Mouse (Mus musculus) limb, embryonic 11.5 days (tissue): Measurements from ENCODE around the gene Vmn1r197. TPM values are rescaled to one million over a fixed set of nuclear protein-coding genes. Genes with fewer than 3 reads are reported as not detected.
"Not testable (repeated sequence)": the region's sequence is repeated elsewhere in the genome, so short reads cannot be mapped to it uniquely, and the experiment has no call there.

ENCODE experiments used
- ATAC-seq: fragments of 200-750 bp; cut with Nextera tagmentation; 2 replicates; pipeline ENCODE4 v1.8.0; 2017; ENCODE audit warnings: low read depth; ENCODE audit not compliant: insufficient number of reproducible peaks, low FRiP score, low TSS enrichment
- DNase-seq: peaks from one replicate; pipeline ENCODE4 v3.0.0-alpha.2; 2015; ENCODE audit warnings: low spot score
- H3K27ac ChIP-seq: fragments of 300-500 bp; sonication (generic); replicated peaks from 2 replicates; pipeline ENCODE4 v1.5.1; 2014; ENCODE audit warnings: low read depth, mild to moderate bottlenecking, low read length
- H3K27me3 ChIP-seq: fragments of 300-500 bp; sonication (generic); 2 replicates; pipeline ENCODE4 v1.6.1; 2014; ENCODE audit warnings: mild to moderate bottlenecking, low read length, mixed read lengths; ENCODE audit not compliant: control insufficient read depth, insufficient read depth
- H3K36me3 ChIP-seq: fragments of 300-500 bp; sonication (generic); 2 replicates; pipeline ENCODE4 v1.6.1; 2014; ENCODE audit warnings: mild to moderate bottlenecking, low read length, moderate library complexity, mixed read lengths; ENCODE audit not compliant: control insufficient read depth, insufficient read depth
- H3K4me1 ChIP-seq: fragments of 300-500 bp; sonication (generic); 2 replicates; pipeline ENCODE4 v1.6.1; 2014; ENCODE audit warnings: low read length, mixed read lengths; ENCODE audit not compliant: control insufficient read depth, insufficient read depth
- H3K4me2 ChIP-seq: fragments of 300-500 bp; sonication (generic); 2 replicates; pipeline ENCODE4 v1.6.1; 2014; ENCODE audit warnings: low read depth, mild to moderate bottlenecking, moderate library complexity; ENCODE audit not compliant: severe bottlenecking
- H3K4me3 ChIP-seq: fragments of 300-500 bp; sonication (generic); 2 replicates; pipeline ENCODE4 v1.5.1; 2014; ENCODE audit warnings: low read depth, low read length
- H3K9ac ChIP-seq: fragments of 300-500 bp; sonication (generic); 2 replicates; pipeline ENCODE4 v1.6.1; 2014; ENCODE audit warnings: mild to moderate bottlenecking, low read length
- H3K9me3 ChIP-seq: fragments of 300-500 bp; sonication (generic); 2 replicates; pipeline ENCODE4 v1.6.1; 2016; ENCODE audit warnings: low read length; ENCODE audit not compliant: control insufficient read depth
- WGBS: fragments of 180-500 bp; shearing (Covaris S2); extraction: QIAGEN DNeasy Blood & Tissue Kit; methylation state at CpG from one replicate; pipeline ENCODE4 v1.1.7; 2014; 5-methylcytosine and 5-hydroxymethylcytosine counted together
- polyA plus RNA-seq: library from polyadenylated mRNA; unstranded; fragments of >200 nt; fragmentation: Nextera tagmentation; extraction: Ambion mirVana; gene quantifications from 2 replicates; pipeline ENCODE4 v1.2.1, GENCODE M21; 2014

Gene Vmn1r197
- polyA plus RNA-seq, 1 experiment from 2014 or later: not detected

DNA sequence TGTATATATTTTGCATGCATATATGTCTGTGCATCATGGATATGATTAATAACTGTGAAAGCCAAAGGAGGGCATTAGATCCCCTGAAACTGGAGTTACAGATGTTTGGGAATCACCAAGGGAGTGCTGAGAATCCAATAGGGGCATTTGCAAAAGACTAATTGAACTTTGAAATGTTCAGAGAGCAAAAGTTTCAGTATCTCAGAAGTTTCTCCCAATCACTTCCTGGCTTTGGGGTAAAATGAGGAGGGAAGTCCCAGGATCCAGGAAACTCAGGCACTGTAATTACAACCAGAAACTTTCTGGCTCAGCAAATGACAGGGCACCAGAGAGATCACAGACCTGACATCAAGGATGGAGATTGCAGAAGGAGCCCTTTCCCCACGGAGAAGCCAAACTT is 25.7 kb downstream of the Vmn1r197 start, which contains the start of gene Vmn1r198:
Gene Vmn1r198 (plus strand): TSS at position 301 of the 400 bp plus-strand sequence.
- 18% methylated on average over 1 of the region's 1 CpGs for WGBS
- no peak within 1 kb of the TSS for H3K9ac ChIP-seq
- no peaks in the 10 kb centered on the region for H3K36me3 ChIP-seq
- no peaks in the 10 kb centered on the region for H3K9me3 ChIP-seq
- DNase-seq: no peak
- H3K4me1 ChIP-seq: no peaks in the 10 kb centered on the region
- H3K27me3 ChIP-seq: no peaks in the 10 kb centered on the region
- H3K4me2 ChIP-seq: no peak within 1 kb of the TSS
- H3K4me3 ChIP-seq: no peak within 1 kb of the TSS
- no peak for ATAC-seq
- no peak within 1 kb of the TSS for H3K27ac ChIP-seq

DNA sequence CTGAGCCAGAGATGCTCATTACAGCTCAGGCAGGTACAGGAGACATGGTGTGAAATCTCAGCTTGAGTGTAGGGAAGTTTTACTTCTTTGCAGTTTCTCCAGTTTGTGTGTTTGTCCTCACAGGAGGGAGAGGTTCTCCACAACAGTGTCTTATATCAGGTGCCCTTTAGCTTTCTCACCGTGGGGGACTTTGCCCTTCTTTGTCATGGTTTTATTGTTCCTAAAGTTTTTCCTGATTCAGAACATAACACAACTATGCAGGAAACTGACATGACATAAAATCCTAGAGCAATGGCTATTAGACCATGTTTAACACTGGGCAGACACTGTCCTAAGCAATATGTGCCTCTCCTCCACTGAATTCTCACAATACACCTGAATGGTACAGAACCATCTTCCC is 26.4 kb downstream of the Vmn1r197 start:
- ATAC-seq (no peak), DNase-seq (no peak)
- 72% methylated on average over 1 of the region's 1 CpGs for WGBS
- Histone ChIP-seq H3K27ac (no peak overlapping the region), H3K4me1 (no peaks in the 10 kb centered on the region), H3K27me3 (no peaks in the 10 kb centered on the region), H3K9me3 (no peaks in the 10 kb centered on the region), H3K36me3 (no peaks in the 10 kb centered on the region), H3K4me3 (no peak overlapping the region), H3K4me2 (no peak overlapping the region), H3K9ac (no peak overlapping the region)

DNA sequence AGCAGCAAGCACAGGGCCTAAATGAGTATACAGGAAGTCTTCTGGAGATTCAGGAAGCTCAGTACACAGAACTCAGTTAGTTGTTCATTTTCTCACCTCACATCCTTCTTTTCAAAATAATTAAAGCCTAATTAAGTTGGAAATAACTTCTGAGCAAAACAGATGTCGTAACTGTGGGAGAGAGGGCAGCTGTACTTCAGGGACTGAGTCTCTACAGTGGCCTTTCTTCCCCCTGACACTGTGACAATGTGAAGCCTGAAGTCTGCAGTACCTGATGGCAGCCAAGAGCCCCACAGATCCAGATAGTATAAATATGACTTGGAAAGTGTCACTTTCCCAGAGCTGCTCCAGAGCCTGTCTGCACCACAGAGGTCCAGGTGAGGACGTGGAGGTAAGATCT is 55.1 kb downstream of the Vmn1r197 start, which contains the start of gene Vmn1r199:
Gene Vmn1r199 (plus strand): TSS at position 301 of the 400 bp plus-strand sequence.
- H3K9ac ChIP-seq: no peak within 1 kb of the TSS
- H3K9me3 ChIP-seq: no peaks in the 10 kb centered on the region
- no peaks in the 10 kb centered on the region for H3K4me1 ChIP-seq
- ATAC-seq: no peak
- H3K4me3 ChIP-seq: no peak within 1 kb of the TSS
- H3K27me3 ChIP-seq: no peaks in the 10 kb centered on the region
- H3K27ac ChIP-seq: no peak within 1 kb of the TSS
- WGBS: 76% methylated on average over 2 of the region's 2 CpGs
- no peak within 1 kb of the TSS for H3K4me2 ChIP-seq
- no peaks in the 10 kb centered on the region for H3K36me3 ChIP-seq
- no peak for DNase-seq

DNA sequence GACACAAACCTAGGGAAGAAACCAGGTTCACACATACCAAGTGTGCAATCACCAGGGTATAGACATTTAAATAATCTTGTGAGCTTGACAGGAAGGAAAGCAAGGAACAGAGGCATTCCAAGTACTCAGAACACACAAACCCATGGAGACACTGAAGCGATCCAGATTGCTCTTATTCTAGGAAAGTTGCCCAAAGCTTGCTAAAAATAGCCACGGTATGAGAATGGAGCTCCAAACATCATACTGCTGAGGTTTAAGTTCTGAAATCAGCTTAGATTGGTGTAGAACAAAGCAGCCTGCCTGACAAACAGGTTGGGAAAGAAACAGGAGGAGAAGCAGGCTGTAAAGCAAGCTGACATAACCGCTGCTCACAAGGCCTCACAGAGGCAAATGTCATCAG is 56.7 kb downstream of the Vmn1r197 start:
- H3K9me3 ChIP-seq, H3K27ac ChIP-seq, H3K4me2 ChIP-seq, H3K4me1 ChIP-seq, DNase-seq, H3K36me3 ChIP-seq, H3K9ac ChIP-seq, ATAC-seq, H3K27me3 ChIP-seq, H3K4me3 ChIP-seq: not testable (repeated sequence)
- WGBS: 91% methylated on average over 3 of the region's 3 CpGs

Other genes with a start within 250 kb of the Vmn1r197 start
- not detected in 2 replicates for gene Vmn1r188, start 240.1 kb upstream of the Vmn1r197 start, polyA plus RNA-seq
- not detected in 2 replicates for gene Vmn1r189, start 218.8 kb upstream of the Vmn1r197 start, polyA plus RNA-seq
- gene Vmn1r191, start 140.6 kb upstream of the Vmn1r197 start, polyA plus RNA-seq: not detected in 2 replicates
- gene Vmn1r192, start 133.4 kb upstream of the Vmn1r197 start, polyA plus RNA-seq: not detected in 2 replicates
- gene Vmn1r193, start 101.4 kb upstream of the Vmn1r197 start, polyA plus RNA-seq: not detected in 2 replicates
- not detected in 2 replicates for gene Vmn1r194, start 80.4 kb upstream of the Vmn1r197 start, polyA plus RNA-seq
- gene Vmn1r195, start 54.1 kb upstream of the Vmn1r197 start, polyA plus RNA-seq: not detected in 2 replicates
- gene Vmn1r196, start 34.7 kb upstream of the Vmn1r197 start, polyA plus RNA-seq: not detected in 2 replicates
- not detected in 2 replicates for gene Vmn1r198, start 25.8 kb downstream of the Vmn1r197 start, polyA plus RNA-seq
- not detected in 2 replicates for gene Vmn1r199, start 55.2 kb downstream of the Vmn1r197 start, polyA plus RNA-seq
- not detected in 2 replicates for gene Vmn1r200, start 65.8 kb downstream of the Vmn1r197 start, polyA plus RNA-seq
- not detected in 2 replicates for gene Vmn1r201, start 147.3 kb downstream of the Vmn1r197 start, polyA plus RNA-seq
- gene Vmn1r202, start 180.8 kb downstream of the Vmn1r197 start, polyA plus RNA-seq: not detected in 2 replicates
- not detected in 2 replicates for gene Vmn1r203, start 193.5 kb downstream of the Vmn1r197 start, polyA plus RNA-seq
- not detected in 2 replicates for gene Vmn1r204, start 228.6 kb downstream of the Vmn1r197 start, polyA plus RNA-seq